Mouse (Mus musculus) right cerebral cortex, postnatal 14 days (tissue): ENCODE measurements around the gene Ndfip2.
A peak's percentile ranks its signal among the peaks of the same experiment; 100 is the strongest.

ENCODE experiments used
- DNase-seq: peaks from one replicate; pipeline ENCODE4 v3.0.0; 2022

The Ndfip2 gene

DNA sequence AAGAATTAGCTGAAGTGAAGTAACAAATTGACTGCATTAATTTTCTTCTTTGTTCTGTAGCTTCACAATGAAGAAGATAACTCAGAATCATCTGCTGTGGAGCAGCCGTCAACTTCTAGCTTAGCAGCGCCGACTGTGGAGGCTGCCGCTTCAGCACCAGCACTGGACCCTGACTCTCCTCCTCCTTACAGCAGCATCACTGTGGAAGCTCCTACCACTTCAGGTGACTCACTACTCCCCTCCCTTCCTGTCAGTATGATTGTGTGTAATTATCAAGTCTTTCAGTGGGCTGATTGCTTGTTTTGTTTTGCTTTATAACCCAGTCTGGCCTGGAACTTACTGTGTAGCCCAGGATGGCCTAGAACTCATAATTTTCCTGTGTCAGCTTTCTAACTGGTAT is 29.2 kb downstream of the Ndfip2 start:
- DNase-seq: no peak

DNA sequence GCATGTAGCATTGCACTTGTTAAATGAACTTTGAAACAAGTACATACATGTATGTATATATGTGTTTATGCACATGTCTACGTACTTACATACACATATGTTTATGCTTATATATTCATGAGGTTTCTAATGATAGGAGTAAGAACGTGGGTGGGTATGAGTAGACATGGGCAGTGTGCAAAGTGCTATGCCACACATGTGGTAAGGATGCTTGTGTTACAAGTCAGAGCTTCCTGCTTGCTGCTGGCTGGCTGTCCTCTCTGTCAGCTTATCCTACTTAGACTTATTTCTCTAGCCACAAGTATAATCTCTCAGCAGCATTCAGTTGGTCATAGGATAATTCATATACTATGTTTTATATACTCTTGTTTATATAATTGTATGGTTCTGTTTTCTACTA is 29.6 kb downstream of the Ndfip2 start:
- no peak for DNase-seq

DNA sequence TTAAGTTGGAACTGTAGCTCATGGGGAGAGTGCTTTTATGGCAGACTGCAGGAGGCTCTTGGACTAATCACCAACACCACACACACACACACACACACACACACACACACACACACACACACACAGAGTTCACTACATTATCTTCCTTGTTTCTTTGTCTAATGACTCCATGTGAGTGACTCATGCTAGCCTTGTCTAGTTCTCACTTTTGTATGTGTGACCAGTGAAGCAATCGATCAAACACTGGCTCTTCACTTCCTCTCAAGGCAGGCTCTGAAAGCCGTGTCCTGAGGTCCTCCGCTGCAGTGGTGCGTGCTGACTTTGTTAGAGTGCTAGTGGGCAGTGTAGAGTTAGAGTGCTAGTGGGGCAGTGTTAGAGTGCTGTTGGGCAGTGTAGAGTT is 30.2 kb downstream of the Ndfip2 start:
- no peak for DNase-seq

- no peak for DNase-seq
Observed at GRCm38 (mm10) chr14:105292139-105292538, 33.8 kb downstream of the Ndfip2 start.

GRCm38 (mm10) chr14:105293777-105294176 is 35.4 kb downstream of the Ndfip2 start:
- DNase-seq: no peak

GRCm38 (mm10) chr14:105295820-105296582 is 37.6 kb downstream of the Ndfip2 start:
- DNase-seq: no peak

- no peak for DNase-seq
Observed at GRCm38 (mm10) chr14:105299744-105300255, 41.4 kb downstream of the Ndfip2 start.

- DNase-seq: no peak
Observed at GRCm38 (mm10) chr14:105300551-105300950, 42.2 kb downstream of the Ndfip2 start.

DNA sequence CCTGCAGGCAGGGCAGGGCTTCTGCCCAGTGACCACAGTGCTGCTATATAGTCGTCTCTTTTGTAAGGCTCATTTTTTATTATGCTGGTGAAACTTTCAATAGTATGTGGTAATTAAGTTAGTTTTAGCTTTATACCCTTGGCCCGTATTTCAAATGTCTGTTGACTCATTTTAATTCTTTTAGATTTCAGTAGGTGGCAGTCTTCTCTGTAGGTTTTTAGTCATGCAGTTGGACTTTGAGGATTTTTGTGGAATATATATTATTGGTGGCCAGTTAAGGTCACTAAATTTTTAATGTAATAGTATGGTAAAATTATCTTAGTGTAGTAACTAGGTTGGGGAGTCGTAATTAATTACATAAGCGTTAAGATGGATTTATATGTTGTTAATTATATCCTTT is 44.3 kb downstream of the Ndfip2 start:
- DNase-seq: no peak

GRCm38 (mm10) chr14:105307716-105308115 is 49.3 kb downstream of the Ndfip2 start:
- no peak for DNase-seq

GRCm38 (mm10) chr14:105312366-105312765 is 54.0 kb downstream of the Ndfip2 start:
- no peak for DNase-seq

- no peak for DNase-seq
Observed at GRCm38 (mm10) chr14:105312944-105313343, 54.6 kb downstream of the Ndfip2 start.

GRCm38 (mm10) chr14:105313877-105314276 is 55.5 kb downstream of the Ndfip2 start:
- DNase-seq: no peak

DNA sequence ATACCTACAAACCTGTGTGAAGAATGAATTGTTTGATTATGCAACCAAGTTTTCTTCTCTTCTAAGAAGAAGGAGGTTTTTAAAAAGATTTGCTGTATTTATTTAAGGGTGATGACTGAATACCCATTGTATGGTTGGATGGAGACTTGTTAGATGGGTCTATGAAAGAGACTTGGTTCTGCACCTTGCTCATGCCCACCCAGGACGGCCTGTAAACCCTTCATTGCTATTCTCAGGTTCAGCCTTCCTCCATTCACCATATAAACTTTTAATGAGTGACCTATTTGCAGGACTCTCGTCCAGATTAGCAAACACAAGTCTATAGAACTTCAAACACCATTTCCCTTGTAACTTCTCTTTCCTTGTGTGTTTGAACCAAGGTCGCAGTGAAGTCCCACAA is 63.3 kb downstream of the Ndfip2 start:
- DNase-seq: no peak

DNA sequence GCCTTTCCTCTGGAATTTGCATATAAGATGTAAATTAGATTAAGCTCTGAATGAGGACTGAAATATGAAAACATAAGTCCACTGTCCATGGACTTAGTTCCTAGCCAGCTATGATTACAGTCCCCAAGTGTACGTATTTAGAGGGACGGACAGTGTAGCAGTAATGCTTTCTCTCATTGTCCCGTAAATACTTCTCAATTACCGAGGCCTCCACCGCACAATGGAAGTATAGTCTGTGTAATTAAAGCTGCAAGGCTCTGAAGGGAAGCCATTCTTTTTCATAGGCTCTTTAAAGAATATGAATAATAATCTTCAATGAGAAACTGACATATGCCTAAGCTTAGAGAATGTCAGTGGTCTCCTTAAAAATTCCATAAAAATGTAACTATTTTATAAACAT is 64.5 kb downstream of the Ndfip2 start:
- DNase-seq: no peak

GRCm38 (mm10) chr14:105323448-105323847 is 65.1 kb downstream of the Ndfip2 start:
- DNase-seq: no peak

GRCm38 (mm10) chr14:105328397-105329302 is 70.3 kb downstream of the Ndfip2 start:
- DNase-seq: peak; percentile 45

DNA sequence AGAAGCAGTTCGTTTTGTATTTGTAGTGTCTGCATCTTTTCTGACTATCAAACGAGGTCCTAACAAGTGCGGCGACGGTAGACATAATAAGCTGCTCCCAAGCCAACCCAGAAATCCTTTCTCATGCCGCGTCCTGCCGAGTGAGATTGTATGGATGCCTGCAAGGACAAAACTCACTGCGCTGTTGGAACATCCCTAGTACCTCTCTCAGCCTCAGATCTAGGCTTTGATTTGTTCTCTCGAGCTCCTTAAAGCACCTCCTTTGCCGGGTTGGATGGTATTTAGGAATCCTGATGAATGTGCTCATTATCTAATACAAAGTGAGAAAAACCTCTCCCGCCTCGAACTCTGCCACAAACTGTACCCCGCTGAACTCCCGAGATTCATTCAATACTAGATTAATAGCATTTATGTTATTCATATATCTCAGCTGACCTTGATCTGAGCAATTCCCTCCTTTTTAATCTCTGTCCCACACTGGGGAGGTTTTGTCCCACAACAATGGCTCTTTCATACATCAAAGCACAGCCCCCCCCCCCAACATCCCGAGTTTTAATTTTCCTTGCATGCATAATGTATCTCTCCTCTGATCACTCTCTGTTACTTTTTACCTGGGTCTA is 75.2 kb downstream of the Ndfip2 start:
- peak; percentile 44 for DNase-seq

- no peak for DNase-seq
Observed at GRCm38 (mm10) chr14:105341765-105342164, 83.4 kb downstream of the Ndfip2 start.

- no peak for DNase-seq
Observed at GRCm38 (mm10) chr14:105354121-105354520, 95.7 kb downstream of the Ndfip2 start.
